Mouse (Mus musculus) ES-E14 (cell line): ENCODE results near the gene Ralgps1.

Source experiments
- CHD2 ChIP-seq: IDR thresholded peaks from 2 replicates; pipeline ENCODE4 v1.6.1; 2014; ENCODE audit warnings: mild to moderate bottlenecking, low read depth, low read length, inconsistent platforms
- HCFC1 ChIP-seq: IDR thresholded peaks from 2 replicates; pipeline ENCODE4 v1.6.1; 2012; ENCODE audit warnings: low read length, inconsistent platforms, borderline replicate concordance; ENCODE audit not compliant: insufficient read depth

DNA sequence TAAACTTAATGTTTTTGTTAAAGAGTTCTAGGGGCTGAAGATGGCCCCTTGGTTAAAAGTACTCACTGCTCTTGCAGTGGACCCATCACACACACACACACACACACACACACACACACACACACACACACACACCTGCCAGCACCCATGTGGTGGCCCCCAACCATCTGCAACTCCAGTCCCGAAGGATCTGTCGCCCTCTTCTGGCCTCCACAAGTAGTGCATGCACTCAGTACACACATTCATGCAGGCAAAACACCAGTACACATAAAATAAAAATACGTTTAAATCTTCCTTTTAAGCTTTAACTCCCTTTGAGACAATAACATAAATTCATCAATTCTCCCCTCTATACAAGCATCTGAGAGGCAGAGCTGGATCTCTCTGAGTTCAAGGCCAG lies 23.7 kb downstream of the Ralgps1 start:
- no peak for TF ChIP-seq HCFC1
- TF ChIP-seq CHD2: no peak
